Mouse (Mus musculus): ENCODE results near the gene Bmp7.

Bmp7 gene

DNA sequence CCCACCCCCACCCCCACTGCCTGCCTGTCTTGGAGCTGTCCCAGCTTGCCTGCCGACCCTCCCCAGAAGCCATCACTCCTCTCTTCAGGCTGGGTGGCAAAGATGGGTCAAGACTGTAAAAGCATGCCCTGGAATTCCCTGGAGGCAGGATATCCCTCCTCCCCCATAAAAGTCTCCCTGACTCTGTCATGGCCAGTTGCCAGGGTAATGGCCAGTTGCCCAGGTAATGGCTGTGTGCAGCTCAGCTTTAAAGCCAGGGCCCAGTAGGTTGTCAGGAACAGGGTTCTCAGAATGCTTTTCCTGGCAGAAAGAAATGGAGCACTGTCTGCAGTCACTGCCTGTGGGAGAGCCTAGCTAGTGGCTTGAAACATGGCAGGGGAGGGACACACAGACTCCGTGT, 106.9 kb downstream of the Bmp7 start:
- no peaks in the 10 kb centered on the region for H3K9me3 ChIP-seq (ENCODE audit: low read length)
- peaks cover 41% of the 10 kb centered on the region for H3K4me1 ChIP-seq (replicated peaks; ENCODE audit: low read depth, low read length)
- peaks cover 29% of the 10 kb centered on the region for H3K27me3 ChIP-seq (ENCODE audit: insufficient read depth, low read length)
- TF ChIP-seq POU5F1 (IDR thresholded peaks at IDR 0.05; ENCODE audit: borderline replicate concordance, low read length), result no peak
- no peak for TF ChIP-seq NANOG (IDR thresholded peaks at IDR 0.05; ENCODE audit: borderline replicate concordance, low read length)
- no peak for TF ChIP-seq CTCF (conservative IDR thresholded peaks at IDR 0.05; ENCODE audit: low read length)
- H3K4me3 ChIP-seq (replicated peaks; ENCODE audit: low read length), result no peak overlapping the region
- H3K36me3 ChIP-seq (ENCODE audit: insufficient read depth, low read length), result no peaks in the 10 kb centered on the region

DNA sequence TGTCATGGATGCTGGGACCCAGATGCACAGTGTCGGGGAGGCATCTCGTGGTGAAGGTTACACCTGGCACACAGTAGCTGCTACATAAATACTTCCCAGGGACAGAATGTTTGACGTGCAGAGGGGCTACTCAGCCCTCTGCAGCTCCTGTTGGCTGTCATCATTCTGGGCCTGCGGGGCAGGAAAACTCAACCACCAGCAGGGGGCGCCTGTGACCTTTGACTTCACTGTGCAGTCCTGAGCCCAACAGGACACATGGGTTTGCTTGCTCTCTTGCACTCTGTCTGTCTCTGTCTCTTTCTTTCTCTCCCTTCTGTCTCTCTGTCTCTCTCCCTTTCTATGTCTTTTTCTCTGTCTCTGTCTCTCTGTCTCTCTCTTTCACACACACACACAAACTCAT, 108.4 kb downstream of the Bmp7 start:
- TF ChIP-seq CTCF (conservative IDR thresholded peaks at IDR 0.05; ENCODE audit: low read length) (peak; percentile 52), POU5F1 (IDR thresholded peaks at IDR 0.05; ENCODE audit: borderline replicate concordance, low read length) (no peak)
- Histone ChIP-seq H3K4me3 (replicated peaks; ENCODE audit: low read length) (no peak overlapping the region), H3K4me1 (replicated peaks; ENCODE audit: low read depth, low read length) (peaks cover 47% of the 10 kb centered on the region), H3K27me3 (ENCODE audit: insufficient read depth, low read length) (peaks cover 16% of the 10 kb centered on the region), H3K36me3 (ENCODE audit: insufficient read depth, low read length) (no peaks in the 10 kb centered on the region), H3K9me3 (ENCODE audit: low read length) (no peaks in the 10 kb centered on the region)

GRCm38 (mm10) chr2:172831133-172831532, 109.0 kb downstream of the Bmp7 start:
- H3K27me3 ChIP-seq (ENCODE audit: insufficient read depth, low read length), result peaks cover 21% of the 10 kb centered on the region
- peaks cover 48% of the 10 kb centered on the region for H3K4me1 ChIP-seq (replicated peaks; ENCODE audit: low read depth, low read length)
- H3K36me3 ChIP-seq (ENCODE audit: insufficient read depth, low read length), result no peaks in the 10 kb centered on the region
- no peak overlapping the region for H3K4me3 ChIP-seq (replicated peaks; ENCODE audit: low read length)
- TF ChIP-seq CTCF (conservative IDR thresholded peaks at IDR 0.05; ENCODE audit: low read length) (peak; percentile 86), POU5F1 (IDR thresholded peaks at IDR 0.05; ENCODE audit: borderline replicate concordance, low read length) (no peak)
- H3K9me3 ChIP-seq (ENCODE audit: low read length), result no peaks in the 10 kb centered on the region

DNA sequence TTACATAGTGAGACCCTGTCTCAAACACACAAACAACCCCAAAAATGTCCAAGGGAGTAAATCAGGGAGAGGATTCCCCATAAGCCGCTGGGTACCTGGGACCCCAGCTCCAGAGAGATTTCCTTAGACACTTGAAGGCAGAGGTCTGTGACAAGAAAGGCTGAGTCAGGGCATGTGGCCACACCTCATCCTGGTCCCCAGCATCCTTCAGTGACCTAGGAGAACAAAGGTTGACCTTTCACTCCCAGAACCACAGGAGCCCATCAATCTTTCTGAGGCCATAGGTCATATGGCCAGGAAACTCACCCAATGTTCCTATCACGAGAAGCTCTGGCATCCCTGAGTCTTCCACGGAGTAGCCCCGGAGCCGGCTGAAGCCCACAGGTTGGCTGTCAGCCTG, 111.9 kb downstream of the Bmp7 start:
- Histone ChIP-seq H3K4me3 (replicated peaks; ENCODE audit: low read length) (peak overlapping the region; percentile 8), H3K9me3 (ENCODE audit: low read length) (peaks cover 6% of the 10 kb centered on the region), H3K27me3 (ENCODE audit: insufficient read depth, low read length) (peaks cover 26% of the 10 kb centered on the region), H3K36me3 (ENCODE audit: insufficient read depth, low read length) (no peaks in the 10 kb centered on the region), H3K4me1 (replicated peaks; ENCODE audit: low read depth, low read length) (peaks cover 57% of the 10 kb centered on the region)
- TF ChIP-seq NANOG (IDR thresholded peaks at IDR 0.05; ENCODE audit: borderline replicate concordance, low read length) (no peak), POU5F1 (IDR thresholded peaks at IDR 0.05; ENCODE audit: borderline replicate concordance, low read length) (no peak), CTCF (conservative IDR thresholded peaks at IDR 0.05; ENCODE audit: low read length) (no peak)

DNA sequence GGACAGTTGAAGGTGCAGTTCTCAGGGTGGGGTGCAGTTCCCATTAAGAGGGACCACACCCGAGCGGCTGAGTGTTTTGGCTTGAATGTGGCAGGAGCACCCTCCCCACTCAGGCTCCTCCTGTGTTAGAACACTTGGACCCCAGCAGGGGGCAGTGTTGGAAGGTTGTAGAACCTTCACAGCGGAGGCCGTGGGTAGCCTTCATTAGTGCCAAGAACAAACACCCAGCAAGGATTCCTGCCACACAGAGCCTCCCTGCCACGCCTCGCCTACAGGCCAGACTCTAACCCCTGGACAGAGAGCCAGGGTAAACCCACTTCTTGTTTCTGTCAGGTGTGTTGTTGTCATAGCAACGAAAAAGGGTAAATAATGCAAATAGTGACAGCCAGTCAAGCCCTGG, 112.6 kb downstream of the Bmp7 start:
- peak; percentile 50 for TF ChIP-seq CTCF (conservative IDR thresholded peaks at IDR 0.05; ENCODE audit: low read length)
- no peak for TF ChIP-seq NANOG (IDR thresholded peaks at IDR 0.05; ENCODE audit: borderline replicate concordance, low read length)
- TF ChIP-seq POU5F1 (IDR thresholded peaks at IDR 0.05; ENCODE audit: borderline replicate concordance, low read length), result no peak
- peaks cover 28% of the 10 kb centered on the region for H3K27me3 ChIP-seq (ENCODE audit: insufficient read depth, low read length)
- H3K4me1 ChIP-seq (replicated peaks; ENCODE audit: low read depth, low read length), result peaks cover 58% of the 10 kb centered on the region
- H3K9me3 ChIP-seq (ENCODE audit: low read length), result peaks cover 6% of the 10 kb centered on the region
- no peaks in the 10 kb centered on the region for H3K36me3 ChIP-seq (ENCODE audit: insufficient read depth, low read length)
- H3K4me3 ChIP-seq (replicated peaks; ENCODE audit: low read length), result peak overlapping the region; percentile 8

DNA sequence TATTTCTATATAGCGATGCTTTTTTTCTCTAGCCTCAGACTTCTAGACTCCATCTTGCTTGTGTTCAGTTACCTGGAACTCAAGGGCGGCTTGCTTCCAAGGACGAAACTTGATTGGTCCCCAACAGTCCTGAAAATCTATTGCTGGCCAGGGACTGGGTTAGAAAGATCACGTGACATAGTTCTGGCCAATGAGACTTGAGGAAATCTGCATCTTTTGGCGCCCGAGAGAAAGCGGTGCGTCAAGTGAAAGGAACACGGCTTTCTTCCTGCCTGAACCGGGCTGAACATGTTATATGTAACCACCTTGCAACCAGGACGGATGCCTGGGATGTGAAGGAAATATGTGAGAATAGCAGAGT, 114.4 kb downstream of the Bmp7 start:
- Histone ChIP-seq H3K27me3 (ENCODE audit: insufficient read depth, low read length) (peaks cover 37% of the 10 kb centered on the region), H3K4me3 (replicated peaks; ENCODE audit: low read length) (no peak overlapping the region), H3K9me3 (ENCODE audit: low read length) (peaks cover 6% of the 10 kb centered on the region), H3K4me1 (replicated peaks; ENCODE audit: low read depth, low read length) (peaks cover 50% of the 10 kb centered on the region), H3K36me3 (ENCODE audit: insufficient read depth, low read length) (no peaks in the 10 kb centered on the region)
- TF ChIP-seq POU5F1 (IDR thresholded peaks at IDR 0.05; ENCODE audit: borderline replicate concordance, low read length) (no peak), NANOG (IDR thresholded peaks at IDR 0.05; ENCODE audit: borderline replicate concordance, low read length) (no peak), CTCF (conservative IDR thresholded peaks at IDR 0.05; ENCODE audit: low read length) (no peak)

- H3K4me1 ChIP-seq (replicated peaks; ENCODE audit: low read depth, low read length), result peaks cover 48% of the 10 kb centered on the region
- TF ChIP-seq NANOG (IDR thresholded peaks at IDR 0.05; ENCODE audit: borderline replicate concordance, low read length) (no peak), POU5F1 (IDR thresholded peaks at IDR 0.05; ENCODE audit: borderline replicate concordance, low read length) (no peak), CTCF (conservative IDR thresholded peaks at IDR 0.05; ENCODE audit: low read length) (peak; percentile 26; the same call in 1 of the 2 replicates)
- H3K9me3 ChIP-seq (ENCODE audit: low read length), result peaks cover 6% of the 10 kb centered on the region
- H3K4me3 ChIP-seq (replicated peaks; ENCODE audit: low read length), result peak overlapping the region; percentile 57
- H3K36me3 ChIP-seq (ENCODE audit: insufficient read depth, low read length), result no peaks in the 10 kb centered on the region
- peaks cover 37% of the 10 kb centered on the region for H3K27me3 ChIP-seq (ENCODE audit: insufficient read depth, low read length)
Observed at GRCm38 (mm10) chr2:172824906-172825784, 115.0 kb downstream of the Bmp7 start.

DNA sequence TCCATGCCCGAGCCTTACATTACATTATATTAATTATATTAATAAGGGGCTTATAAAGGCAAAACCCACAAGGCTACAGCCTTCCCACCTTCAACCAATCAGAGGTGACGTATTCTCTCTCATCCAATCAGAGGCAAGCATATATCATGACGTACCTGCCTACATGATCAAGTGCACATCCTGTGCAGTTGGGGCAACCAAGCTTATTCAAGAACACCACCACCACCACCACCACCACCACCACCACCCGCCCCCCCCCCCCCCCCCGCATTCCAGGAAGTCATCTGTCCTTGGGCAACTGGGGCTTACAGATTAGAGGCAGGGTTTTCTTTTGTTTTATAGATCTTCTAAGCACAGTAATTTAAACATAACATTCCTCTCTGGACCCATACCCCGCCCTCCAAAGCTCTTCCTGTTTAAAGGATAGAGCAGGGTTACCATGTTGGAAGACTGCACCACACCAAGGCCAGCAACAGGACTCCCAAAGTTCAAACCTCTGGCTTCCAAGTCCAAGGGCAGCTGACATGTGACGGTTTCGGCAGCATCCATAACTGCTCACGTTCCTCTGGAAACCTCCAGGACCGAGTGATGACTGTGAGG, 121.4 kb downstream of the Bmp7 start:
- peaks cover 11% of the 10 kb centered on the region for H3K4me1 ChIP-seq (replicated peaks; ENCODE audit: low read depth, low read length)
- peaks cover 27% of the 10 kb centered on the region for H3K27me3 ChIP-seq (ENCODE audit: insufficient read depth, low read length)
- no peaks in the 10 kb centered on the region for H3K9me3 ChIP-seq (ENCODE audit: low read length)
- H3K36me3 ChIP-seq (ENCODE audit: insufficient read depth, low read length), result no peaks in the 10 kb centered on the region
- no peak for TF ChIP-seq NANOG (IDR thresholded peaks at IDR 0.05; ENCODE audit: borderline replicate concordance, low read length)
- no peak for TF ChIP-seq POU5F1 (IDR thresholded peaks at IDR 0.05; ENCODE audit: borderline replicate concordance, low read length)
- TF ChIP-seq CTCF (conservative IDR thresholded peaks at IDR 0.05; ENCODE audit: low read length), result no peak
- H3K4me3 ChIP-seq (replicated peaks; ENCODE audit: low read length), result no peak overlapping the region
